12 mouse cellular contexts compared by ENCODE assay signal in genomic region chr3:31109108-31109507, GRCm38 (mm10). TPM values are rescaled to one million over a fixed set of nuclear protein-coding genes. Genes with fewer than 3 reads are reported as not detected.
DNase-seq lines count a peak whose midpoint lies in the region; ATAC-seq and TF ChIP-seq lines count a peak whose summit lies in the region.
"Had no signal": no experiment of that assay in that cellular context is flagged by ENCODE, and none has a peak within 500 bp of the region (broad histone marks: within the 10 kb centered on the region; RNA-seq: fewer than 3 reads in every experiment).

No protein-coding gene starts in this region.

- peak; percentile 38 for TF ChIP-seq CTCF in heart, postnatal 0 days (IDR thresholded peaks at IDR 0.05; ENCODE audit: low read depth)

- no peaks in the 10 kb centered on the region for H3K9me3 ChIP-seq in heart, postnatal 0 days (replicated peaks; ENCODE audit: control insufficient read depth, low read length)
- no peaks in the 10 kb centered on the region for H3K9me3 ChIP-seq in neural tube, embryonic 14.5 days (ENCODE audit: control insufficient read depth, low read length)

- no peak for TF ChIP-seq EP300 in heart, postnatal 0 days (IDR thresholded peaks at IDR 0.05; ENCODE audit: low read depth)

- H3K27me3 ChIP-seq in heart, postnatal 0 days (ENCODE audit: control insufficient read depth, insufficient read depth, low read length): no peaks in the 10 kb centered on the region
- no peaks in the 10 kb centered on the region for H3K27me3 ChIP-seq in neural tube, embryonic 14.5 days (ENCODE audit: control insufficient read depth, insufficient read depth, low read length)

- H3K4me1 ChIP-seq in heart, postnatal 0 days (ENCODE audit: control insufficient read depth, insufficient read depth): peaks cover 9% of the 10 kb centered on the region; the same call in 1 of the 2 replicates
- H3K4me1 ChIP-seq in neural tube, embryonic 14.5 days (ENCODE audit: control insufficient read depth, insufficient read depth, low read length): peaks cover 11% of the 10 kb centered on the region

- H3K36me3 ChIP-seq in heart, postnatal 0 days (replicated peaks; ENCODE audit: control insufficient read depth, insufficient read depth, low read length): peaks cover 15% of the 10 kb centered on the region
- H3K36me3 ChIP-seq in neural tube, embryonic 14.5 days (ENCODE audit: control insufficient read depth, insufficient read depth, low read length): peaks cover 8% of the 10 kb centered on the region; the same call in 1 of the 2 replicates

- H3K4me2 ChIP-seq in heart, postnatal 0 days (ENCODE audit: low read depth, low read length): no peak overlapping the region
- H3K4me2 ChIP-seq in neural tube, embryonic 14.5 days (ENCODE audit: low read depth, low read length): no peak overlapping the region

- peak; percentile 57; the same call in 1 of the 2 replicates for ATAC-seq in heart, postnatal 0 days (ENCODE audit: insufficient read depth, low read depth)
- ATAC-seq in neural tube, embryonic 14.5 days (ENCODE audit: low read depth): peak; percentile 57; the same call in 1 of the 2 replicates

- H3K27ac ChIP-seq in heart, postnatal 0 days (ENCODE audit: low read depth): no peak overlapping the region
- H3K27ac ChIP-seq in neural tube, embryonic 14.5 days (ENCODE audit: low read depth, low read length): no peak overlapping the region

- H3K4me3 ChIP-seq in heart, postnatal 0 days (ENCODE audit: low read depth, low read length): no peak overlapping the region
- H3K4me3 ChIP-seq in neural tube, embryonic 14.5 days (ENCODE audit: low read depth, low read length): no peak overlapping the region

- DNase-seq in heart, postnatal 0 days (ENCODE audit: low spot score): peak; percentile 69
- DNase-seq in heart, postnatal 4 days: no peak
- DNase-seq in neural tube, embryonic 10.5 days (ENCODE audit: extremely low spot score, low spot score): no peak
- peak; percentile 74 for DNase-seq in induced T-regulatory cell, adult 2 months (ENCODE audit: low read depth)
- no peak for DNase-seq in testis, postnatal 10 days (ENCODE audit: low spot score)
- DNase-seq in cerebellum, adult 9-10 months: no peak
- no peak for DNase-seq in ovary, adult 18-20 months (ENCODE audit: low spot score)
- DNase-seq: embryo, embryonic 11 days; gastrocnemius, postnatal 25 days; kidney, adult 9 months; lung, postnatal 36 days had no signal

- H3K9ac ChIP-seq in heart, postnatal 0 days (replicated peaks; ENCODE audit: low read depth, low read length): no peak overlapping the region
- no peak overlapping the region for H3K9ac ChIP-seq in neural tube, embryonic 14.5 days (replicated peaks; ENCODE audit: low read depth, low read length)

- WGBS in heart, postnatal 0 days: 55% methylated on average over 3 of the region's 3 CpGs
- WGBS in neural tube, embryonic 14.5 days: 74% methylated on average over 3 of the region's 3 CpGs

RNA-seq across cellular contexts. Expression of gene Skil, which starts 14.2 kb away (rescaled TPM):
- total RNA-seq in heart, postnatal 0 days (2014; rRNA removed; ENCODE audit: low replicate concordance): 13.1 and 17.9 TPM in 2 replicates
- polyA plus RNA-seq in heart, postnatal 0 days (2015; fragmentation: Nextera tagmentation; extraction: Ambion mirVana): 10.7 and 10.9 TPM in 2 replicates
- 10 to 100 TPM; 26.7 to 27.1 TPM for total RNA-seq in heart, postnatal 4 days (2021)
- 38.3 and 39.7 TPM in 2 replicates for polyA plus RNA-seq in neural tube, embryonic 14.5 days (2014; fragmentation: Nextera tagmentation; extraction: Ambion mirVana)

RNA-seq across cellular contexts. Expression of gene Cldn11, which starts 40.6 kb away (rescaled TPM):
- 5.6 and 9.3 TPM in 2 replicates for total RNA-seq in heart, postnatal 0 days (2014; rRNA removed; ENCODE audit: low replicate concordance)
- polyA plus RNA-seq in heart, postnatal 0 days (2015; fragmentation: Nextera tagmentation; extraction: Ambion mirVana): 4.8 and 6.0 TPM in 2 replicates
- 1 to 10 TPM; 3.2 to 3.7 TPM for total RNA-seq in heart, postnatal 4 days (2021)
- polyA plus RNA-seq in neural tube, embryonic 14.5 days (2014; fragmentation: Nextera tagmentation; extraction: Ambion mirVana): 2.1 and 58.1 TPM in 2 replicates

Comparison
In these comparisons a context has a peak if more than half of its experiments do, and no peak if none do; other contexts are left out.
1. DNase-seq: peak in heart, postnatal 0 days (single experiment) and induced T-regulatory cell, adult 2 months (single experiment); none in heart, postnatal 4 days (single experiment), neural tube, embryonic 10.5 days (single experiment), testis, postnatal 10 days (single experiment), cerebellum, adult 9-10 months (single experiment) and ovary, adult 18-20 months (single experiment).